Mouse (Mus musculus) MEL (cell line): ENCODE measurements at regions not wholly inside any gene's neighbourhood (a gene's known extent, or its start where the extent isn't known, plus 50 kb on each side); places are given as distances from the start of the nearest gene placed in this dataset.

ENCODE experiments used
- DNase-seq: peaks from one replicate; pipeline ENCODE4 v3.0.0; 2011; ENCODE audit warnings: low read depth, low spot score
- H3K27ac ChIP-seq: 2 replicates; pipeline ENCODE4 v1.5.1; 2012; ENCODE audit warnings: low read depth, mild to moderate bottlenecking, control low read depth, low read length, moderate library complexity; ENCODE audit not compliant: control insufficient read depth
- H3K27me3 ChIP-seq, 2 experiments: fragments of 150-350 bp in 1 of 2; sonication (generic) in 1 of 2; 2 replicates each; pipeline ENCODE4 v1.6.1; 2012; ENCODE audit warnings: low read length in 2 of 2, mild to moderate bottlenecking in 2 of 2, improper control_type of control experiment in 1 of 2, moderate library complexity in 1 of 2; ENCODE audit not compliant: insufficient read depth in 2 of 2, control insufficient read depth in 1 of 2
- H3K36me3 ChIP-seq, 2 experiments: 2 replicates each; pipeline ENCODE4 v1.6.1; 2012 to 2014; ENCODE audit warnings: low read length in 2 of 2, improper control_type of control experiment in 1 of 2, inconsistent platforms in 1 of 2, mild to moderate bottlenecking in 1 of 2; ENCODE audit not compliant: insufficient read depth in 2 of 2, control insufficient read depth in 1 of 2
- H3K4me1 ChIP-seq, 2 experiments: fragments of 150-350 bp in 1 of 2; sonication (generic) in 1 of 2; 2 replicates each; pipeline ENCODE4 v1.6.1; 2012; ENCODE audit warnings: low read length in 2 of 2, improper control_type of control experiment in 1 of 2, mild to moderate bottlenecking in 1 of 2; ENCODE audit not compliant: insufficient read depth in 2 of 2, control insufficient read depth in 1 of 2
- H3K4me3 ChIP-seq, 2 experiments: fragments of 150-350 bp in 1 of 2; sonication (generic) in 1 of 2; 2 replicates each; pipeline ENCODE4 v1.5.1; 2012; ENCODE audit warnings: low read depth in 2 of 2, low read length in 2 of 2, mild to moderate bottlenecking in 2 of 2, moderate library complexity in 2 of 2, control low read depth in 1 of 2, improper control_type of control experiment in 1 of 2; ENCODE audit not compliant: control insufficient read depth in 1 of 2, insufficient read depth in 1 of 2
- H3K79me2 ChIP-seq: 2 replicates; pipeline ENCODE4 v1.6.1; 2012; ENCODE audit warnings: mild to moderate bottlenecking, low read length, moderate library complexity; ENCODE audit not compliant: control insufficient read depth, poor library complexity, insufficient read depth
- H3K9ac ChIP-seq: 2 replicates; pipeline ENCODE4 v1.6.1; 2012; ENCODE audit warnings: low read depth, mild to moderate bottlenecking, control low read depth, low read length, moderate library complexity; ENCODE audit not compliant: control insufficient read depth, poor library complexity, severe bottlenecking
- H3K9me3 ChIP-seq: fragments of 150-350 bp; sonication (generic); replicated peaks from 2 replicates; pipeline ENCODE4 v1.6.1; 2012; ENCODE audit warnings: mild to moderate bottlenecking, low read length, improper control_type of control experiment, moderate library complexity; ENCODE audit not compliant: insufficient read depth
- CTCF ChIP-seq, 3 experiments: IDR thresholded peaks in 2 of 3; conservative IDR thresholded peaks in 1 of 3; 2 replicates each; pipeline ENCODE4 v1.5.1; 2011 to 2012; ENCODE audit warnings: low read length in 3 of 3, low read depth in 2 of 3, mild to moderate bottlenecking in 2 of 3, improper control_type of control experiment in 1 of 3, inconsistent platforms in 1 of 3, mixed read lengths in 1 of 3, moderate library complexity in 1 of 3; ENCODE audit not compliant: control insufficient read depth in 1 of 3, insufficient read depth in 1 of 3, poor library complexity in 1 of 3, severe bottlenecking in 1 of 3
- GABPA ChIP-seq: IDR thresholded peaks from 2 replicates; pipeline ENCODE4 v1.6.1; 2012; ENCODE audit warnings: low read depth, mild to moderate bottlenecking, inconsistent platforms, low read length, improper control_type of control experiment, moderate library complexity
- GATA1 ChIP-seq: IDR thresholded peaks from 2 replicates; pipeline ENCODE4 v1.6.1; 2011; ENCODE audit warnings: low read depth, low read length, improper control_type of control experiment
- HCFC1 ChIP-seq: IDR thresholded peaks from 2 replicates; pipeline ENCODE4 v1.6.1; 2012; ENCODE audit warnings: low read depth, mild to moderate bottlenecking, inconsistent platforms, low read length, improper control_type of control experiment, moderate library complexity
- NELFE ChIP-seq: IDR thresholded peaks from 2 replicates; pipeline ENCODE4 v1.6.1; 2011; ENCODE audit warnings: low read depth, low read length, improper control_type of control experiment
- POLR2A ChIP-seq, 2 experiments: IDR thresholded peaks; 2 replicates each; pipeline ENCODE4 v1.6.1; 2011 to 2012; ENCODE audit warnings: low read length in 2 of 2, mild to moderate bottlenecking in 2 of 2, control low read depth in 1 of 2, improper control_type of control experiment in 1 of 2, low read depth in 1 of 2, moderate library complexity in 1 of 2; ENCODE audit not compliant: control insufficient read depth in 1 of 2, insufficient read depth in 1 of 2, poor library complexity in 1 of 2
- RAD21 ChIP-seq: IDR thresholded peaks from 2 replicates; pipeline ENCODE4 v1.6.1; 2011; ENCODE audit warnings: mild to moderate bottlenecking, low read depth, low read length, improper control_type of control experiment
- TAL1 ChIP-seq: IDR thresholded peaks from 2 replicates; pipeline ENCODE4 v1.6.1; 2012; ENCODE audit warnings: mild to moderate bottlenecking, inconsistent platforms, low read length, moderate library complexity, mixed read lengths
- TBP ChIP-seq: IDR thresholded peaks from 2 replicates; pipeline ENCODE4 v1.8.0; 2011; ENCODE audit warnings: low read depth, low read length, improper control_type of control experiment
- USF2 ChIP-seq, 2 experiments: IDR thresholded peaks; 2 replicates each; pipeline ENCODE4 v1.6.1; 2011 to 2012; ENCODE audit warnings: improper control_type of control experiment in 2 of 2, low read length in 2 of 2, borderline replicate concordance in 1 of 2, inconsistent platforms in 1 of 2, low read depth in 1 of 2, mild to moderate bottlenecking in 1 of 2; ENCODE audit not compliant: insufficient read depth in 1 of 2
- ZC3H11A ChIP-seq: IDR thresholded peaks from 2 replicates; pipeline ENCODE4 v1.6.1; 2012; ENCODE audit warnings: low read depth, mild to moderate bottlenecking, inconsistent platforms, low read length, improper control_type of control experiment
- ZNF384 ChIP-seq: IDR thresholded peaks from 2 replicates; pipeline ENCODE4 v1.6.1; 2012; ENCODE audit warnings: low read depth, mild to moderate bottlenecking, inconsistent platforms, low read length, improper control_type of control experiment

GRCm38 (mm10) chr12:42914374-42914773 lies 1295.8 kb downstream of the Dnajb9 start:
- Histone ChIP-seq H3K9me3 (no peaks in the 10 kb centered on the region), H3K27me3 (no peaks in the 10 kb centered on the region), H3K4me3 (no peak overlapping the region), H3K27ac (no peak overlapping the region), H3K79me2 (no peaks in the 10 kb centered on the region), H3K9ac (no peak overlapping the region), H3K36me3 (no peaks in the 10 kb centered on the region), H3K4me1 (no peaks in the 10 kb centered on the region)
- TF ChIP-seq NELFE: no peak
- no peak for TF ChIP-seq POLR2A (IDR thresholded peaks at IDR 0.05; ENCODE audit: control insufficient read depth in 1 of 2, insufficient read depth in 1 of 2, low read depth in 1 of 2, low read length in 2 of 2, poor library complexity in 1 of 2)
- TF ChIP-seq RAD21: no peak
- no peak for TF ChIP-seq USF2 (IDR thresholded peaks at IDR 0.05; ENCODE audit: borderline replicate concordance in 1 of 2, insufficient read depth in 1 of 2, low read depth in 1 of 2, low read length in 2 of 2)
- no peak for TF ChIP-seq ZNF384
- TF ChIP-seq TAL1: no peak
- TF ChIP-seq TBP: no peak
- no peak for TF ChIP-seq ZC3H11A
- no peak for TF ChIP-seq GATA1
- TF ChIP-seq GABPA: no peak
- TF ChIP-seq HCFC1: no peak
- no peak for TF ChIP-seq CTCF (IDR thresholded peaks at IDR 0.05 in 2 of 3, conservative IDR thresholded peaks at IDR 0.05 in 1 of 3; ENCODE audit: control insufficient read depth in 1 of 3, insufficient read depth in 1 of 3, low read depth in 2 of 3, low read length in 3 of 3, poor library complexity in 1 of 3, severe bottlenecking in 1 of 3)
- no peak for DNase-seq
